Mouse (Mus musculus) yolk sac, embryonic 10.5 days (tissue): ENCODE measurements around the gene Sept6.
A peak's percentile ranks its signal among the peaks of the same experiment; 100 is the strongest.

ENCODE experiments used
- DNase-seq: peaks from one replicate; pipeline ENCODE4 v3.0.0-alpha.2; 2017; ENCODE audit warnings: low spot score

Sept6 gene

GRCm38 (mm10) chrX:36864609-36865328, 126.8 kb downstream of the Sept6 start:
- DNase-seq, result no peak

DNA sequence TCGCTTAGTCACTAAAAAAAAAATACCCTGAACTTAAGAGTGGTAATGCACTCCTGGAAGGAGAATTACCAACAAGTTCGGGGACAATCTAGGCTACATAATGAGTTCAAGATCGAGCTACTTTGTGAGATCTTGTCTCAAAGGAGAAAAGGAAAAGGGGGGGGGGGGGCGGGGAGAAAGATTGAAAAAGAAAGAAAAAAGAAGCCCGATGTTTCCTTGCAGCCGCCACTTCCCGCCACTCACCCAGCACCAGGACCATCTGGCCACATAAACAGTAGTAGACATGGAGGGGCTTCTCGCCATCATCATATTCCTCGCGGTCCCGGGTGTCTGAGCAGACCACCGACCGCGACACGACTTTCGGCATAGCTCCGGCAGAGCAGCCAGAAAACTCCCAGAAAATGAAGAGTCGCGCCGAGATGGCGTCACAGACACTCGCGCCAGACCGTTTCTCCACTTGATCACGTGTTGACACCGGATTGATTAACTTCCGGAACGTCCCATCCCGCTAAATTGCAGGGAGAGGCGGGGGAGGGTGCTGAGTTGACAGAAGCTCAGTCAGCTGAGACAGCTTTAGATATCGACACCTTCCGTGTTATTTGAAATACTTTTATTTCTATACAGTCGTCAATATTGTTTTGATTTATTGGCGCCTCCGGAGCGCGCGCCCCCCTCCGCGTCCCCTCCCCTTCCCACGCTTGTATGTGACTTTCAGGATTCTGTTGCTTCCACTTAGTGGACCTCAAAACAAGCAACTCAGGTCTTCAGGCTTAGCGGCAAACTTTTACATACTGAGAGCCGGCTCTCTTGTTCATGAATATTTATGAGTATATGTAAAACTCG, 127.6 kb downstream of the Sept6 start:
- DNase-seq, result peak; percentile 81
